Comparison of ENCODE assay signal across 8 mouse cellular contexts in the genomic region with DNA sequence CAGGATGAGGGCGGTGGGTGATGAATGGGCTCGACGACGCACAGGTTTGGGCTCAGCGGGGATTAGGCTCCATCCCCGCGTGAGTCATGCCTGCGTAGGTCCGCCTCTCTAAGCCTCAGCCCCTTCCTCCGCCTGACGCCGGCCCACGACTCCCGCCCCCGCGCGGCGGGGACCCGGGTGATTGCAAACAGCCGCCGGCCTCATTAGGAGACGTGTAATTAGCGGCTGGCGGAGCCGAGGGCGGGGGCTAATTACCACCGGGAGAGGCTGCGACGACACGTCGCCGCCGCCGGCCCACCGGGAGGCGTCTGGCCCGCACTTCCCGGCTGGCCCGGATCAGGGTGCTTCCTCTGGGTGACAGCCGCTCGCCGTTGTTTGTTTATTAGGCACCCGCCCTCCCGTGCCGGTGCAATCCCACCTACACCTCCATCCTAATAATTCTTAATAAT. TPM values are rescaled to one million over a fixed set of nuclear protein-coding genes. Genes with fewer than 3 reads are reported as not detected.
DNase-seq lines count a peak whose midpoint lies in the region; ATAC-seq and TF ChIP-seq lines count a peak whose summit lies in the region.

No protein-coding gene starts in this region.

- peak overlapping the region; percentile 50 for H3K9ac ChIP-seq in embryonic facial prominence, embryonic 12.5 days
- H3K9ac ChIP-seq in intestine, postnatal 0 days (ENCODE audit: low read depth, low read length) = peak overlapping the region; percentile 40

- H3K27ac ChIP-seq in embryonic facial prominence, embryonic 12.5 days = no peak overlapping the region
- H3K27ac ChIP-seq in intestine, postnatal 0 days (ENCODE audit: low read depth, low read length) = no peak overlapping the region

- DNase-seq in urinary bladder, adult 18-20 months (ENCODE audit: low spot score in 2 of 2) = peak; percentile 48 to 61
- no peak for DNase-seq in urinary bladder, postnatal 10 days (ENCODE audit: low spot score)
- peak; percentile 99 for DNase-seq in heart, adult 11 months
- DNase-seq in left cerebral cortex, postnatal 4 days = peak; percentile 46
- peak; percentile 66 for DNase-seq in mesoderm, embryonic 11.5 days (ENCODE audit: low read depth, low spot score)
- DNase-seq in right cerebral cortex, postnatal 4 days = peak; percentile 73

- under 1% methylated on average over 42 of the region's 45 CpGs for WGBS in embryonic facial prominence, embryonic 12.5 days
- WGBS in intestine, postnatal 0 days = 2% methylated on average over 45 of the region's 45 CpGs

- peak overlapping the region; percentile 70 for H3K4me2 ChIP-seq in embryonic facial prominence, embryonic 12.5 days (replicated peaks)
- peak overlapping the region; percentile 75 for H3K4me2 ChIP-seq in intestine, postnatal 0 days (replicated peaks; ENCODE audit: low read depth)

- no peak for TF ChIP-seq CTCF in intestine, postnatal 0 days (IDR thresholded peaks at IDR 0.05; ENCODE audit: low read depth)

- peaks cover 7% of the 10 kb centered on the region for H3K36me3 ChIP-seq in embryonic facial prominence, embryonic 12.5 days
- peaks cover 4% of the 10 kb centered on the region for H3K36me3 ChIP-seq in intestine, postnatal 0 days (ENCODE audit: control insufficient read depth, insufficient read depth)

- 0 out of 2 replicates have a peak, but pooled peaks have one; percentile 33 for ATAC-seq in embryonic facial prominence, embryonic 12.5 days (ENCODE audit: insufficient number of reproducible peaks, insufficient read depth, low FRiP score, low TSS enrichment)
- ATAC-seq in intestine, postnatal 0 days = peak; percentile 11

- H3K27me3 ChIP-seq in embryonic facial prominence, embryonic 12.5 days = peaks cover 15% of the 10 kb centered on the region
- no peaks in the 10 kb centered on the region for H3K27me3 ChIP-seq in intestine, postnatal 0 days (replicated peaks; ENCODE audit: control insufficient read depth, insufficient read depth, low read length)

- intact Hi-C loops in left cerebral cortex, postnatal 4 days (cut with DNase I) = loop anchor here (5.0 to 10.0 kb wide), 2 partner anchors 43 to 111 kb away; partner anchors contain the start of gene Cabp1

- peaks cover 12% of the 10 kb centered on the region for H3K4me1 ChIP-seq in embryonic facial prominence, embryonic 12.5 days
- no peaks in the 10 kb centered on the region for H3K4me1 ChIP-seq in intestine, postnatal 0 days (replicated peaks; ENCODE audit: control insufficient read depth, insufficient read depth, low read length)

- H3K4me3 ChIP-seq in embryonic facial prominence, embryonic 12.5 days = peak overlapping the region; percentile 47
- H3K4me3 ChIP-seq in intestine, postnatal 0 days (ENCODE audit: low read depth, low read length) = peak overlapping the region; percentile 45

- no peaks in the 10 kb centered on the region for H3K9me3 ChIP-seq in embryonic facial prominence, embryonic 12.5 days
- no peaks in the 10 kb centered on the region for H3K9me3 ChIP-seq in intestine, postnatal 0 days (ENCODE audit: control insufficient read depth)

RNA-seq across cellular contexts. Expression of gene Pop5, which starts 0.3 kb away (rescaled TPM):
- polyA plus RNA-seq in embryonic facial prominence, embryonic 12.5 days (2016; fragmentation: Nextera tagmentation; extraction: Ambion mirVana) = 82.1 and 93.4 TPM in 2 replicates
- polyA plus RNA-seq in intestine, postnatal 0 days (2015; fragmentation: Nextera tagmentation; extraction: Ambion mirVana) = 75.7 and 77.1 TPM in 2 replicates
- 10 to 100 TPM; 27.4 to 31.8 TPM for total RNA-seq in left cerebral cortex, postnatal 4 days (2021)

RNA-seq across cellular contexts. Expression of gene Rnf10, which starts 37.4 kb away (rescaled TPM):
- polyA plus RNA-seq in embryonic facial prominence, embryonic 12.5 days (2016; fragmentation: Nextera tagmentation; extraction: Ambion mirVana) = 184 and 187 TPM in 2 replicates
- 64.9 and 69.1 TPM in 2 replicates for polyA plus RNA-seq in intestine, postnatal 0 days (2015; fragmentation: Nextera tagmentation; extraction: Ambion mirVana)
- 100 to 1,000 TPM; 262 to 280 TPM for total RNA-seq in left cerebral cortex, postnatal 4 days (2021)

RNA-seq across cellular contexts. Expression of gene Cabp1, which starts 41.2 kb away (rescaled TPM):
- 2.6 and 4.7 TPM in 2 replicates for polyA plus RNA-seq in embryonic facial prominence, embryonic 12.5 days (2016; fragmentation: Nextera tagmentation; extraction: Ambion mirVana)
- polyA plus RNA-seq in intestine, postnatal 0 days (2015; fragmentation: Nextera tagmentation; extraction: Ambion mirVana) = 0.57 and 0.90 TPM in 2 replicates
- 10 to 100 TPM; 67.0 to 67.2 TPM for total RNA-seq in left cerebral cortex, postnatal 4 days (2021)

RNA-seq across cellular contexts. Expression of gene Coq5, which starts 44.1 kb away (rescaled TPM):
- 45.5 and 46.2 TPM in 2 replicates for polyA plus RNA-seq in embryonic facial prominence, embryonic 12.5 days (2016; fragmentation: Nextera tagmentation; extraction: Ambion mirVana)
- 31.3 and 32.4 TPM in 2 replicates for polyA plus RNA-seq in intestine, postnatal 0 days (2015; fragmentation: Nextera tagmentation; extraction: Ambion mirVana)
- 10 to 100 TPM; 29.7 to 33.8 TPM for total RNA-seq in left cerebral cortex, postnatal 4 days (2021)
